Mouse (Mus musculus) myocyte (in vitro differentiated cells): ENCODE results near the gene Mon1a. TPM values are rescaled to one million over a fixed set of nuclear protein-coding genes. Genes with fewer than 3 reads are reported as not detected.

Experiments
- H3K27me3 ChIP-seq: one replicate; pipeline ENCODE4 v1.6.1; 2011; ENCODE audit not compliant: control insufficient read depth, insufficient read depth, insufficient read length
- H3K36me3 ChIP-seq: one replicate; pipeline ENCODE4 v1.6.1; 2011; ENCODE audit not compliant: control insufficient read depth, insufficient read depth
- H3K4me2 ChIP-seq: one replicate; pipeline ENCODE4 v1.6.1; 2011; ENCODE audit warnings: low read depth, control low read depth
- H3K4me3 ChIP-seq: one replicate; pipeline ENCODE4 v1.5.1; 2011; ENCODE audit warnings: mild to moderate bottlenecking, control low read depth, moderate library complexity
- H3K79me2 ChIP-seq: one replicate; pipeline ENCODE4 v1.6.1; 2011; ENCODE audit not compliant: control insufficient read depth, insufficient read depth
- H3ac ChIP-seq: one replicate; pipeline ENCODE4 v1.6.1; 2011; ENCODE audit not compliant: control insufficient read depth, insufficient read length
- CEBPB ChIP-seq: IDR thresholded peaks from 2 replicates; pipeline ENCODE4 v1.6.1; 2011; ENCODE audit warnings: mild to moderate bottlenecking, moderate library complexity; ENCODE audit not compliant: poor library complexity, insufficient read depth, severe bottlenecking
- E2F4 ChIP-seq: IDR thresholded peaks from one replicate; pipeline ENCODE4 v1.6.1; 2011; ENCODE audit warnings: mild to moderate bottlenecking, control low read depth, moderate library complexity; ENCODE audit not compliant: insufficient read depth
- MAX ChIP-seq: IDR thresholded peaks from one replicate; pipeline ENCODE4 v1.6.1; 2011; ENCODE audit warnings: low read depth, mild to moderate bottlenecking, control low read depth
- MYOD1 ChIP-seq, 3 experiments: IDR thresholded peaks; one replicate each; pipeline ENCODE4 v1.6.1; 2011; ENCODE audit warnings: control low read depth in 2 of 3, low read depth in 2 of 3, mild to moderate bottlenecking in 2 of 3, moderate library complexity in 1 of 3; ENCODE audit not compliant: insufficient read length in 2 of 3, control insufficient read depth in 1 of 3
- MYOG ChIP-seq, 3 experiments: IDR thresholded peaks; one replicate each; pipeline ENCODE4 v1.6.1; 2011; ENCODE audit warnings: control low read depth in 2 of 3, low read depth in 2 of 3, mild to moderate bottlenecking in 2 of 3; ENCODE audit not compliant: insufficient read length in 2 of 3, control insufficient read depth in 1 of 3, insufficient read depth in 1 of 3
- POLR2A ChIP-seq: IDR thresholded peaks from one replicate; pipeline ENCODE4 v1.6.1; 2011; ENCODE audit warnings: low read depth, mild to moderate bottlenecking, control low read depth, moderate library complexity; ENCODE audit not compliant: insufficient read length
- POLR2AphosphoS2 ChIP-seq: IDR thresholded peaks from one replicate; pipeline ENCODE4 v1.6.1; 2011; ENCODE audit warnings: low read depth, control low read depth; ENCODE audit not compliant: insufficient read length
- REST ChIP-seq: IDR thresholded peaks from one replicate; pipeline ENCODE4 v1.6.1; 2011; ENCODE audit warnings: mild to moderate bottlenecking, control low read depth, moderate library complexity; ENCODE audit not compliant: insufficient read depth, insufficient read length
- SRF ChIP-seq: IDR thresholded peaks from one replicate; pipeline ENCODE4 v1.6.1; 2011; ENCODE audit warnings: low read depth; ENCODE audit not compliant: control insufficient read depth, insufficient read length
- TCF12 ChIP-seq: IDR thresholded peaks from one replicate; pipeline ENCODE4 v1.6.1; 2011; ENCODE audit warnings: mild to moderate bottlenecking, control low read depth; ENCODE audit not compliant: poor library complexity, insufficient read depth, severe bottlenecking
- TCF3 ChIP-seq: IDR thresholded peaks from one replicate; pipeline ENCODE4 v1.6.1; 2011; ENCODE audit warnings: low read depth, control low read depth; ENCODE audit not compliant: insufficient read length
- USF1 ChIP-seq: IDR thresholded peaks from one replicate; pipeline ENCODE4 v1.6.1; 2011; ENCODE audit warnings: low read depth, mild to moderate bottlenecking, control low read depth, moderate library complexity
- polyA plus RNA-seq: library from polyadenylated mRNA; unstranded; fragments of >200 nt; fragmentation: generic; extraction: Trizol; gene quantifications from one replicate; pipeline ENCODE4 v1.2.1, GENCODE M21; 2012; ENCODE audit warnings: missing spikeins

The Mon1a gene
- polyA plus RNA-seq, 1 experiment, result 8.4 TPM

DNA sequence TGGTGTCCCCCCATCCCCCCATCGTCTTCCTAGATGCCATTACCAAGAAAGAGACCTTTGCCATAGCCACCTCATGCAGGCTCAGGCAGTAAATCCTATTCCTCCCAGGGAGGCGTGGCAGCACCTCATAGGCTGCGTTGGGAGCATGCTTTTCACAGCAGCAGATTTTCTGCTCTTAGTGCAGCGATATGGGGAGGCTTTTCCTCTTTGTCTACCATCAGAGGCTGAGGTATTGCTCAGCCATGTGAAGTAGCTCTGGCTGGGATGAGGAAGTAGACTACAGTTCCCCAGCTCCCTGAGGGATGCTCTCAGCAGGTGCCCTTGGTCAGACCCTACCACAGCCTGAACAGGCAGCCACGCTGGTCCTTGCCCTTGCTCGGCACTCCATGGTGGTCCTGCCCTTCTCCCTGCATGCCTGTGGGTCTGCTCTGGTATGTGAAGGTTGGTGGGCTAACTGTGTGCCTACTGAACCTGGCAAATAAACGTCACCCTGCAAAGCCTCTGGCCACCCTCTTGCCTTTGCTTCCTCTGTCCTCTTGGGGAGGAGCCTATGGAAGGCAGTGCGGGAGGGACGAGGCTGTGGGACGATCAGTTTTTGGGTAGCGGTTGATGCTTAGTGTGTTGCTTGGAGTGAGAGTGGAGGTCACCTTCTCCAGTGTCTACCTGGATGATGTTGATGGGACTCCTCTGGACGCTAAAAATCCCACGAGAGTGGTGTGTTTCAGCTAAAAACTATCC is 61.4 kb downstream of the Mon1a start:
- Histone ChIP-seq H3ac (no peak overlapping the region), H3K4me2 (no peak overlapping the region), H3K36me3 (no peaks in the 10 kb centered on the region), H3K79me2 (peaks cover 28% of the 10 kb centered on the region), H3K4me3 (no peak overlapping the region), H3K27me3 (no peaks in the 10 kb centered on the region)
- no peak for TF ChIP-seq MAX
- no peak for TF ChIP-seq SRF
- no peak for TF ChIP-seq E2F4
- TF ChIP-seq POLR2AphosphoS2, result no peak
- TF ChIP-seq USF1, result no peak
- TF ChIP-seq TCF12, result no peak
- no peak for TF ChIP-seq TCF3
- TF ChIP-seq CEBPB, result no peak
- TF ChIP-seq REST, result no peak
- TF ChIP-seq MYOD1 (IDR thresholded peaks at IDR 0.05; ENCODE audit: control insufficient read depth in 1 of 3, insufficient read length in 2 of 3, low read depth in 2 of 3), result no peak
- TF ChIP-seq POLR2A, result no peak
- no peak for TF ChIP-seq MYOG (IDR thresholded peaks at IDR 0.05; ENCODE audit: control insufficient read depth in 1 of 3, insufficient read depth in 1 of 3, insufficient read length in 2 of 3, low read depth in 2 of 3)

- Histone ChIP-seq H3ac (peak within 1 kb of the TSS; percentile 18), H3K36me3 (no peaks in the 10 kb centered on the region)
- no peak for TF ChIP-seq POLR2AphosphoS2
- TF ChIP-seq REST, result no peak
- TF ChIP-seq MAX, result no peak
- no peak for TF ChIP-seq E2F4
- TF ChIP-seq POLR2A, result no peak
- no peak for TF ChIP-seq USF1
- no peak for TF ChIP-seq MYOD1 (IDR thresholded peaks at IDR 0.05; ENCODE audit: control insufficient read depth in 1 of 3, insufficient read length in 2 of 3, low read depth in 2 of 3)
- no peak for TF ChIP-seq SRF
- TF ChIP-seq CEBPB, result no peak
- no peak for TF ChIP-seq TCF12
Observed at GRCm38 (mm10) chr9:107949922-107950235, 61.9 kb downstream of the Mon1a start, which contains the start of gene Traip. TSS of gene Traip (plus strand) at chr9:107950136.

GRCm38 (mm10) chr9:107950460-107951355 is 62.8 kb downstream of the Mon1a start:
- Histone ChIP-seq H3ac (peak overlapping the region; percentile 18), H3K4me3 (peak overlapping the region; percentile 70), H3K4me2 (peak overlapping the region; percentile 84), H3K36me3 (no peaks in the 10 kb centered on the region), H3K79me2 (peaks cover 31% of the 10 kb centered on the region), H3K27me3 (no peaks in the 10 kb centered on the region)
- TF ChIP-seq TCF12, result no peak
- peak; percentile 99 for TF ChIP-seq E2F4
- no peak for TF ChIP-seq CEBPB
- no peak for TF ChIP-seq TCF3
- TF ChIP-seq MYOD1 (IDR thresholded peaks at IDR 0.05; ENCODE audit: control insufficient read depth in 1 of 3, insufficient read length in 2 of 3, low read depth in 2 of 3), result no peak
- no peak for TF ChIP-seq REST
- TF ChIP-seq MYOG (IDR thresholded peaks at IDR 0.05; ENCODE audit: control insufficient read depth in 1 of 3, insufficient read depth in 1 of 3, insufficient read length in 2 of 3, low read depth in 2 of 3), result no peak
- TF ChIP-seq SRF, result no peak
- TF ChIP-seq USF1, result no peak
- peak; percentile 61 for TF ChIP-seq POLR2AphosphoS2
- TF ChIP-seq POLR2A, result peak; percentile 71

More at GRCm38 (mm10) chr9:107949922-107950235, 61.9 kb downstream of the Mon1a start, which contains the start of gene Traip:
- H3K4me3 ChIP-seq, result peak within 1 kb of the TSS; percentile 70
- no peaks in the 10 kb centered on the region for H3K27me3 ChIP-seq
- peak within 1 kb of the TSS; percentile 84 for H3K4me2 ChIP-seq
- H3K79me2 ChIP-seq, result peaks cover 31% of the 10 kb centered on the region

Other genes with a start within 250 kb of the Mon1a start
- 0.06 TPM for gene Slc38a3, start 218.6 kb upstream of the Mon1a start, polyA plus RNA-seq
- not detected for gene Gnat1, start 208.4 kb upstream of the Mon1a start, polyA plus RNA-seq
- 1.4 TPM for gene Sema3f, start 177.7 kb upstream of the Mon1a start, polyA plus RNA-seq
- gene Rbm5, start 117.2 kb upstream of the Mon1a start, polyA plus RNA-seq, result 37.6 TPM
- 10.2 TPM for gene Rbm6, start 14.9 kb upstream of the Mon1a start, polyA plus RNA-seq
- 0.04 TPM for gene Mst1r, start 18.7 kb downstream of the Mon1a start, polyA plus RNA-seq
- not detected for gene Actl11, start 40.3 kb downstream of the Mon1a start, polyA plus RNA-seq
- gene Camkv, start 47.5 kb downstream of the Mon1a start, polyA plus RNA-seq, result 0.06 TPM
- 4.7 TPM for gene Traip, start 62.0 kb downstream of the Mon1a start, polyA plus RNA-seq
- 1.2 TPM for gene Uba7, start 87.4 kb downstream of the Mon1a start, polyA plus RNA-seq
- gene Gm20661, start 94.9 kb downstream of the Mon1a start, polyA plus RNA-seq, result not detected
- gene Inka1, start 97.7 kb downstream of the Mon1a start, polyA plus RNA-seq, result 1.1 TPM
- not detected for gene Cdhr4, start 104.3 kb downstream of the Mon1a start, polyA plus RNA-seq
- 0.82 TPM for gene Gm20662, start 108.2 kb downstream of the Mon1a start, polyA plus RNA-seq
- gene Ip6k1, start 114.3 kb downstream of the Mon1a start, polyA plus RNA-seq, result 34.4 TPM
- gene Gmppb, start 161.1 kb downstream of the Mon1a start, polyA plus RNA-seq, result 32.0 TPM
- 1.8 TPM for gene Amigo3, start 165.0 kb downstream of the Mon1a start, polyA plus RNA-seq
- 0.65 TPM for gene Mst1, start 192.3 kb downstream of the Mon1a start, polyA plus RNA-seq
- gene Rnf123, start 195.2 kb downstream of the Mon1a start, polyA plus RNA-seq, result 33.4 TPM
- 59.0 TPM for gene Apeh, start 206.5 kb downstream of the Mon1a start, polyA plus RNA-seq